Mouse (Mus musculus) layer of hippocampus, adult 2 months (tissue): Measurements from ENCODE around the gene Ntsr1. TPM values are rescaled to one million over a fixed set of nuclear protein-coding genes. Genes with fewer than 3 reads are reported as not detected.

ENCODE experiments used
- DNase-seq, 2 experiments: peaks; one replicate each; pipeline ENCODE4 v3.0.0; 2022; ENCODE audit warnings: low spot score in 2 of 2
- H3K27ac ChIP-seq: fragments of 200-600 bp; 2 replicates; pipeline ENCODE4 v1.8.1; 2022
- H3K4me3 ChIP-seq: fragments of 200-600 bp; 2 replicates; pipeline ENCODE4 v1.8.1; 2022; ENCODE audit warnings: mild to moderate bottlenecking
- CTCF ChIP-seq: fragments of 200-600 bp; conservative IDR thresholded peaks from 2 replicates; pipeline ENCODE4 v1.8.1; 2022; ENCODE audit warnings: antibody characterized with exemption, mild to moderate bottlenecking, moderate library complexity
- total RNA-seq, 2 experiments: library from RNA; stranded (reverse); gene quantifications; 2 replicates each; pipeline ENCODE4 v1.2.3; 2021

The Ntsr1 gene
- total RNA-seq, 2 experiments from 2014 or later, result 3.7 TPM

DNA sequence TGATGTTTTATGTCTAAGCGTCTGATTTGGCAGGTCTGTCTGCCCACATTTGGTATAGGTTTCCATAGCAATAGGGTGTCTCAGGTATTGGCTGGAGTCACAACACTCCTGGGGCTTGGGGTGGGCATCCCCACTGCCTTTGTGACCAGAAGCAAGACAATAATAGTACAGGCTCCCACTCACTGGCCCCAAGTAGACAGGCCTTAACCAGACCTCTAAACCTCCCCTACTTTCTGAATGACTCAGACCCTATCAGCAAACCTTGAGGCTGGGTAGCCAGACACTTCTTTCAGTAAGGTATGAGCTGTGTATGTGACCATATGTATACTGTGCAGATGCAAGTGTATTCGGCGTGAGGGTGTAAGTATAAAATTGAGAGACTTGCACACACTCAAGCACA lies 24.9 kb upstream of the Ntsr1 start:
- Histone ChIP-seq H3K27ac (no peak overlapping the region), H3K4me3 (no peak overlapping the region)
- DNase-seq, result no peak
- no peak for TF ChIP-seq CTCF

DNA sequence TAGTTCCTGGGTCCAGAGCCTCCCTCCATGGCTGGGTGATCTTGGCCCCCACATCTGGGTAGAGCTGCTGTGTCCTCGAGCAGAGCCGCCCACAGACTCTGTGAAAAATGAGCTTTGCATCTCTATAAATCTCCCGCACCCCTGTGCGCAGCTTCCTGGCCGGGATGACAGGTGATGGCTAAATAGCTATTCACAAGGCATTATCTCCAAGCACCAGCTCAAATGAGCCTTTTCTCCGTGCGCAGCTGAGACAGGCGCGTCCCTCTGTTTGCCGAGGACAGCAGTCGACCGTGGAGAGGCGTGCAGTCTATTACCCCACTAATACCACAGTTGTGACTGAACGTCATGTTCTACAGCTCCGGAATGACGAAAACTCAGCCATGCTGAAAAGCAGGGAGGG lies 17.5 kb upstream of the Ntsr1 start:
- DNase-seq, result no peak
- Histone ChIP-seq H3K27ac (no peak overlapping the region), H3K4me3 (no peak overlapping the region)
- TF ChIP-seq CTCF, result no peak

DNA sequence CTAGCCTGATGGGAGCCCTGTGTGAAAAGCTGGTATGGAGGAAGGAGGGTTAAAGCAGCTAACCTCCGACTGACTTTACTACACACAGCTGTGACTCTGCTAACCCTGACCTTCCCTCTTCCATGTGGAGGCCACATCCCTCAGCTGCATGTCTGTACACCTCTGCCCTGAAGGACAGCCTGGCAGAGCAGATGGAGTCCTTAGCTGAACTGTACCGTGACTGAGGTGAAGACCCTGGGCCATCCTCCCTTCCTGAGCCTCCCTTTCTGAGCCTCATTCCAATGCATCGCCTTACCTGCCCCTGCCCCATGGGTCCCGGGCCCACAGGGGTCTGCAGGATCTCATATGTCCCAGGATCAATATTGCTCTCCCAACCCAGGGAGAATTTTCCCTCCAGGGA lies 14.9 kb upstream of the Ntsr1 start:
- TF ChIP-seq CTCF, result no peak
- no peak for DNase-seq
- H3K4me3 ChIP-seq, result no peak overlapping the region
- H3K27ac ChIP-seq, result no peak overlapping the region

DNA sequence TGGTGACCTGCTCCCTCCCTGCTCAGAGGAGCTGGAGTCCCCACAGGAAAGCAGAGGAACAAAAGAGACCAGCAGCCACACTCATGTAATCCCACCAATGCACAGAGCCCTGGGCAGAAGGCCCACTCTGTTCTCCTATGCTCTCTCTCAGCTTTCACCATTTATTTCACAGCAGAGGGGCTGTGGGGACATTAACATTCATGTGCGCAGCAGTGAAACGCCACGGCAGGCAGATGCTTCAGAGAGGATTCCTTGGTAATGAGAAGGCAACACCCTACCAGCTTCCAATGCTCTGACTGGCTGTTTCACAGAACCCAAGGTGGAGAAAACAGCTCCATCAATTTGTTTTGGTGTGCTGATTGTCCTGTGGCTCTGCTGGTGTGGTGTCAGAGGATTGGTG lies 14.5 kb upstream of the Ntsr1 start:
- Histone ChIP-seq H3K27ac (no peak overlapping the region), H3K4me3 (no peak overlapping the region)
- DNase-seq, result no peak
- no peak for TF ChIP-seq CTCF

DNA sequence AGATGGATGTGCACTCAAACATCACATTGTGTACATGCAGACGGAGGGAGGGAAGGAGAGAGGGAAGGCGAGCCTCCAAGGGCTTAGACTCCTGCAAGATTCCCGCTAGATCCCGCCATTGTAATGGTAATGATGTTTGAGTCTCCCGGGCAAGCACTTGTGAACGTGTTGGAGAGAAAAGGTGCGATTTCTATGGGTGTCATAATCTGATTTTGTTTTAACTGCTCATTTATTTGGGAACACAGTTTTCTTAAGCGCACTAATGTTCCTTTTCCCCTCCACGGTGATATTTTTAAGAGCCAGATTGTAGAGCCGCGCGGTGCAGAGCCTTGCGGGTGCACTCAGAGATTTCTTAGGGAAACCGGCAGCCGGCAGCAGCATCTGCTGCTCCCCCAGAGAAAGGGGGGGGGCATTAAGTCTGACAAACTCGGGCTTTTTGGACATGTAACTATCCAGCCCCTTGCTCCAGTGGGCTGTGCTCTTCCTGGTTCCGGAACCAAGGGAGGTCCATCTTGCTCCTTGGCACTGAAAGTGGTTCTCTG lies 11.5 kb upstream of the Ntsr1 start:
- peak in 1 of 2 experiments; percentile 52 for DNase-seq
- peak overlapping the region; percentile 39; the same call in 1 of the 2 replicates for H3K27ac ChIP-seq
- H3K4me3 ChIP-seq, result no peak overlapping the region; the same call in 1 of the 2 replicates
- no peak for TF ChIP-seq CTCF

DNA sequence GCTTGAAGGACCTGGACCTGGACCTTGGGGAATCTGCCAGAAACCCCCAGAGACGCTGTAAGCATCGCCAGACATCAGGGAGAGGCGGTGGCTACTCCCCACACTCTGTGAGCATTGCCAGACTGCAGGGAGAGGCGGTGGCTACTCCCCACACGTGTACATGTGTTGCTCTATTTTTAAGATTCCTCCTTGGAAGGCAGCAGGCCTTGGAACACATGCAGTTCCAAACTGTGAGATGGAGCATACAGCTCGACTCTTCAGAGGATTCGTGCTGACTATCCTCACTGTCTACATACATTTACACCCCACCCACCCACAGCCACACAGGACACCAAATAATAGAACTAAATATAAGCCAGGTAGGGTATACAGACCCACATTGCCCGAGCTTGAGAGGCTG lies 3.9 kb upstream of the Ntsr1 start:
- H3K4me3 ChIP-seq, result no peak overlapping the region
- no peak for TF ChIP-seq CTCF
- DNase-seq, result peak in 1 of 2 experiments; percentile 32
- H3K27ac ChIP-seq, result no peak overlapping the region

DNA sequence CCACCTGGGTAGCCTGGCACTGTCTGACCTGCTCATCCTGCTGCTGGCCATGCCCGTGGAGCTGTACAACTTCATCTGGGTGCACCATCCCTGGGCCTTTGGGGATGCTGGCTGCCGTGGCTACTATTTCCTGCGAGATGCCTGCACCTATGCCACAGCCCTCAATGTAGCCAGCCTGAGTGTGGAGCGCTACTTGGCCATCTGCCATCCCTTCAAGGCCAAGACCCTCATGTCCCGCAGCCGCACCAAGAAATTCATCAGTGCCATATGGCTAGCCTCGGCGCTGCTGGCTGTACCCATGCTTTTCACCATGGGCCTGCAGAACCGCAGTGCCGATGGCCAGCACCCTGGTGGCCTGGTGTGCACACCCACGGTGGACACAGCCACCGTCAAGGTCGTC lies 950 bp downstream of the Ntsr1 start:
- Histone ChIP-seq H3K27ac (no peak overlapping the region), H3K4me3 (no peak overlapping the region)
- no peak for TF ChIP-seq CTCF
- no peak for DNase-seq

DNA sequence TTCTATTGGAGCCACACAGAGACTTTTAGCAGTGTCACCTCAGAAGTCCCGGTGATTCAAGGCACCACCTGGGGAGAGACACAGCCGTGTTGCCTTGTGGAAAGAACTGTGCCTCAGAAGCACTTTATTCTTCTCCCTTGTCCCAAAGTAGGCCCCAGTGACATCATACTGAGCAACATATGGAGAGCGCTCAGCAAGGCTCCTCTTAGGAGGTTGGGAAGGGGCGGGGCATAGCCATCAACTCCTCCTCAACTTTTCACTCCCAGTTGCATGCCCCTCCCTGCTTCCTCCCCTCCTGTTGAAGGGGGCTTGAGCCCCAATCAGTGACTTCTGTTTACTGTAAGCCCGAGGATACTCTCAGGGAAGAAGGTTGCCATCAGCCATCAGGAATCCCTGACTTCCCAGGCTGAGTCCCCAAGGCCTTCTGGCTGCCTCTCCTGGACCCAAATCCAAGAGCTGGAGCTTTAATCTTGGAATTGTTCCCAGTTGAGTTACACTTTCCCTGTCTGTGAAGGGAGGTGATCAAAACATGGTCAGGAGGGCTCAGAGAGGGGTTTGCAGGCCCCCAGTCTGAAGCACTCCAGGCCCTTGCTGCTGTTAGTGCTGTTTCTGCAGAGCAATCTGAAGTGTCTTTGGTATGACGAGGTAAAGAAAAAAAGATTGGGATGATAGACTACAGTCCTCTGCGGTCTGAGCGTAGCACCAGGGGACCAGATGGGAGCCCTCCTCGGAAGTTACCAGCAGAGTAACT lies 1.6 kb downstream of the Ntsr1 start:
- H3K4me3 ChIP-seq, result no peak overlapping the region
- no peak for TF ChIP-seq CTCF
- no peak overlapping the region for H3K27ac ChIP-seq
- no peak for DNase-seq

DNA sequence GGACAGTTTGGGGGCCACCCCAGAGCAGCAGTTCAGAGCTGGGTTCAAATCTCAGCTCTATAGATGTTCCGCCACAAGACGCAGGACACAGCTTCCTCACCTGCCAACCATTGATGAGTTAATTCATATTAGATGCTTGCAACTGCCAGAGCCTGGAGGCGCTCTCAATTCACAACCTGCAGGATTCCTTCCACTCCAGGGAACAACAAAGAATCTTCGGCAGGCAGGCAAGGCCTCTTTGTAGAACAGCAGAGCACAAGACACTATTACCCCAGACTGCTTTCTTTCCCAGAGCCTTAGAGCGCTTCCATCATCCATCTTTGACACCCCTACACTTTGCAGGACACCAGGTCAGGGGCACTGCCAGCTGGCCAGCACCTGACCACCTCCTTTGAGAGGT lies 6.5 kb downstream of the Ntsr1 start:
- no peak overlapping the region for H3K27ac ChIP-seq
- no peak overlapping the region for H3K4me3 ChIP-seq
- DNase-seq, result no peak
- no peak for TF ChIP-seq CTCF

DNA sequence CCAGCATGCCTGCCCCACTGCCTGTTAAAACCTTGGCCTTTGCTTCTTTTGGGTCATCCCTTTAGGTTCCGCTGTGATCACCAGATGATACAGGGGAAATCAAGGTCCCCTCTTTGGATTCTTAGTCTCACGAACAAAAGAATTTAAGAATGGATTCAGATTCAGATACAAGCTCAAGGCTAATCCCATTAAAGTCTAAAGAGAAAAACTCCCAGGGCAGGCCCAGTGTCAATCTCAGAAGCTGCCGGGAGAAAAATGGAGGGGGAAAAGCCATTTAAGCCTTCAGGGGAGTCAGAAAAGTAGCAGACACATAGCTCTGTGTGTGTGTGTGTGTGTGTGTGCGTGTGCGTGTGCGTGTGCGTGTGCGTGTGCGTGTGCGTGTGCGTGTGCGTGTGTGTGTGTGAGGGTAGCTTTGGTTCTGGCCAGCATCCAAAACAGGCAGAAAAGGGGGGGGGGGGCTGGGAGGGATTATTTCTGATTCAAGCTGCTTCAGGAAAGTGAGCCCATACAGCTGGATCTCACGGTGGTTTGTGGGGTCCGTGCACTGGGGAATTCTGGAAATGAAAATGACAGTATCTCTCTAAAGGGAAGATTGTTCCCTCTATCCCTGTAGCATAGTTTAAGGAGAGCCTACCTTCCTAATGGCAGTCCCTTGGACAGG lies 8.8 kb downstream of the Ntsr1 start:
- H3K27ac ChIP-seq, result no peak overlapping the region
- no peak for TF ChIP-seq CTCF
- no peak overlapping the region for H3K4me3 ChIP-seq
- no peak for DNase-seq

DNA sequence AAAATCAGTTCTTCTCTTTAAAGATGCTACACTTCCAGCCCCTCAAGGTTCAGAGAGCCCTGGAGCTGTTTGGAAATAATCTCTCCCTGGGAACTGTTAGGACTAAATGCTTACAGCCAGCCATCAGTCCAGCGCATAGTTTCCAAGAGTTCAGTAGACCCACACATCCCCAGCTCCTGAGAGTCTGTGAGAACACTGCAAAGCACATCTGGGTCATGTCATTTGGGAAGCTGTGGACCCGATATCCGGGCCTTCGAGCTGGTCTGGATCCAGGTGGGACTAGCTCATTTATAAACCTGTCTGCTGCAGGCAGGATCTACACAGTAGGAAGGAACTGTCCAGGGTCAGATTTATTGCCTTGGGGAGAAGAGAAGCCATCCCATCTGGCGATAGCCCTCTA lies 11.1 kb downstream of the Ntsr1 start:
- no peak overlapping the region for H3K4me3 ChIP-seq
- no peak overlapping the region for H3K27ac ChIP-seq
- TF ChIP-seq CTCF, result no peak
- no peak for DNase-seq

DNA sequence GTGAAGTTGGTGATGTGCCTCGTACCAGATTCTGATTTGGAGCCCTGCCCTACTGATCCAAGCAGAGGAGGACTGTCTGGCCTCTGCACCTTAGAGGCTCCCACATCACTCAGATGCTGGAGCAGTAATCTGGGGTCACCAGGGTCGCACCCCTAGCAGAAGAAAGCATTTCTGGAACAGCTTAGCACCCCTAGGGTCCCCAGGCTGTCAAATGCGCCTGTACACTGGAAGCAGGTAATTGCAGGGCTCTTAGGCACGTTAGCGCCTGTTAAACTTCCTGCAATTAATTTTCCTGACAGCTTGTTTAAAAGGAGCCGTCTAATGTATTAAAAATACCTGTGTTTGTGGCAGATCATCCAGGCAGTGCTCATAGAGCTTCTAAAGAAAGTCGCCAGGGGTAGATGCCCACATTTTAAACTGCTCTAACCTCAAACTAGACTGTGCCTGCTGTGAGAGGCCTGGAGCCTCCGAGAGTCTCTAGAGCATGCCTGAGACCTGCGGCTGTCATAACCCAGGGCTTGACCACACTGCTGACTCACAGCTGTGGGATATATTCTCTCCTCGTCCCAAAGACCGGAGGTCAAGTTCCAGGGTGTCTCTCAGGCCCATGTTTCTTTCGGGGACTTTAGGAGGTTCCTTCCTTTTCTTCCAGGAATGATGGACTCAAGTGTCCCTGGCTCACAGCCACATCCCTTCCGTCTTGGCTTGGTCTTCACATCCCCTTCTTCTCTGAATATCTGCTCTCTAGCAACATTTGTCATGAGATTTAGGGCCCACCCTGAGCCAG lies 12.3 kb downstream of the Ntsr1 start:
- no peak for DNase-seq
- H3K4me3 ChIP-seq, result no peak overlapping the region
- H3K27ac ChIP-seq, result no peak overlapping the region
- TF ChIP-seq CTCF, result no peak

DNA sequence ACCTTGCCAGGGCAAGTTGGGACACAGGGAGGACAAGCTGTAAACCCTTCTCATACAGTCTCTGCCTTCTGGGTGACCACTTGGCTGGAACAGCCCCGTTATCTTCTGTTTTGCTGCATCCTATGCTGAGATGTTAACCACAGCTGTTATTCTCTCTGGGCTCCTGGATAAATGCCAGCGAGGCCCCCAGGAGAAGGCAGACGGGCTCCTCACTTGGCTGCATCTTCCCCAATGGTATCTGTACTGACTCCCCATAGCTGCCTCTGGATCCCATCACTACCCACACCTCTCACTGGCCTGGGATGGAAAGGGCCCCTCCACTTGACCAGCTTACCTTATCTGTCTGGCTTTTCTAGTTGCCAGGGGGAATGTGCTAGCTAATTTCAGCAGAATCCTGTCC lies 13.2 kb downstream of the Ntsr1 start:
- no peak for DNase-seq
- Histone ChIP-seq H3K4me3 (no peak overlapping the region), H3K27ac (no peak overlapping the region)
- no peak for TF ChIP-seq CTCF

DNA sequence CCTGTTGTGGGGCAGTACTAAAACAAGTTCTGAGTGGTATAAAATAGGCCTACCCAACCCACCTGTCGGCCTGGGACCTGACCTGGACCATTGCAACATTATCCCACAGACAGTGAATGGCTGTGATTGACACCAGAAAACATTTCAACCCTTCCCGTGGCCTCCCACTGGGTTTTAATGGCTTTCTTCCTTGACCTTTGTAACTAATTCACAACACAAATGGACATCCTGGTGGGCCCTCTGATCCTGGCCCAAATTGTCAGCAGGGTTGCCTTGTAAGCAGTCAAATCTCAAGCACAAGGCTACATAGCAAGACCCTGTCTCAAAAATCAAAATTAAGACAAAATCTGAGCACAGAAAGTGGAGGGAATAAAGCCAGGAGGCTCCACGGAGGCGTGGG lies 14.1 kb downstream of the Ntsr1 start:
- Histone ChIP-seq H3K27ac (no peak overlapping the region), H3K4me3 (no peak overlapping the region)
- TF ChIP-seq CTCF, result no peak

More for the DNA sequence above, 14.1 kb downstream of the Ntsr1 start:
- DNase-seq, result no peak
